Mouse (Mus musculus) adipocyte (in vitro differentiated cells): Measurements from ENCODE around the gene Tcf7l2.

ENCODE experiments used
- DNase-seq: peaks from one replicate; pipeline ENCODE4 v3.0.0-alpha.2; 2016; ENCODE audit warnings: low spot score

The Tcf7l2 gene

DNA sequence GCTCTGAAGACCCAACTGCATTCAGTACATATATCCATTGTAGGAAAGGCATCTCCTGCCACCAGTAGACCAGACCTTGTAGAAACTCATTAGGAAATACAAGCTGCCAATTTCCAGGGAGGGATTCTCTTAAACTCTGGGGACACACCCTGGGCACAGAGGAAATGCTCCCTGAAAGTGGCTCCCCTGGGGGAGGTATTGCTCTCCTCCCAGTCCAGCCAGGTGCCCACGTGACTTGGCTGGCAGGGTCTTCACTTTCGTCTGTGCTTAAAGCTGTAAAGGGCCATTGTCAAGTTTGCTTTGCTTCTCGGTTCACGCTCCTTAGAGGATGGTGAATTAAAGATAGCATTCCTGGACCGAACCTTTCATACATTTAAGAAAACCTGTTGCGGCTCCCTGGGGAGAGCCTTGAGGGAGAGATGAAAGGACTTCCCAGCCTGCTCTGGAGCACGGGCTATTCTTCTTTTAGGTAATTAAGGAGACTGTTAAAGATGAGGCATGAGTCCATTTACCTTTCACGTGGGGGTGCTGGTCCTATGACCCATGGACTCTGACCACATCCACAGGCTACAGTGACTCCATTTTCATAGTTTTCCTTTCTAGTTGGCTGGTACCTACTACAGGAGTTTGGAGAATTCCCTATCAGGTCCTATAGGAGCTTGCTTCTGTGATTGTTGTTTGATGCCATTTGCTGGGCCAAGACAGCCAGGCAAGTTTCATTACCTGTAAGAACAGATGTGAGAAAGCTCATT is 52.8 kb downstream of the Tcf7l2 start:
- DNase-seq: no peak

- no peak for DNase-seq
These were observed 53.3 kb downstream of the Tcf7l2 start for GRCm38 (mm10) chr19:55794946-55795340.

GRCm38 (mm10) chr19:55795349-55795748 is 53.7 kb downstream of the Tcf7l2 start:
- no peak for DNase-seq

DNA sequence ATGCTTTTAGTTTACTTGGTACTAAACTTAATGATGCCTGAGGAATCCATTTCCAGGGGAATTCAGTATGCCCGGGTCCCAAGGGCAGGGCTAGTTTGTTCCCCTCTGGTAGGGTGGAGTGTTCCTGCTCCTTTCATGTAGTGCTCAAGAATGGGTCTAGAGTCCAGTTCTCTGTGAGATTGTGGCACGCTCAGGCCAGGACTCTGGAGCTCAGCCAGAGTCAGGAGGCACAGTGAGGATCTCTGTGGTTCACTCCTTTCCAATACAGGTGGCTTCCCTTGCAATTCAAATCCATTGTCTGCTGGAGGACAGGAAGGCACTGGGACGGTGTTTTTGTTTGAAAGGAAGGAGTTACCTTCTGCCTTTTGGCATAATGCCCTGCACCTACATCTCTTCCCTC is 56.2 kb downstream of the Tcf7l2 start:
- DNase-seq: no peak

DNA sequence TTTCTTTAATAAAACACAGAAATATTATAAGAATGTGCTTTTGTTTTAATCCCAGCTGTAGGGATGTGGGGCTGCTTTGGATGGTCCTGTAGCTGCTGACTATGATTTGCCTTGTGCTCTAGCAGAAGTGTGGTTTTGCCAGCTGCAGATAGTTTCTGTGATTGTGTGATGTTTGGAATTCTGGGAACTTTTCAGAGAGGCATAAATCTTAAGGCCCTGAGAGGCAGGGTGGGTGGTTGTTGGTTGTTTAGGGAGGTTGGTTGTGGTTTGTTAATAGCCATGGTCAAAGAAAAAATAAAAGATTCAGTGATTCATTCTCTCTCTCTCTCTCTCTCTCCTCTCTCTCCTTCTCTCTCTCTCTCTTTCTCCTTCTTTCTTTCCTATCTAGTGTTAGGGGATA is 57.8 kb downstream of the Tcf7l2 start:
- DNase-seq: no peak

- no peak for DNase-seq
These were observed 58.4 kb downstream of the Tcf7l2 start for GRCm38 (mm10) chr19:55800059-55800458.

- DNase-seq: peak; percentile 89
These were observed 61.5 kb downstream of the Tcf7l2 start for GRCm38 (mm10) chr19:55803121-55803520.

DNA sequence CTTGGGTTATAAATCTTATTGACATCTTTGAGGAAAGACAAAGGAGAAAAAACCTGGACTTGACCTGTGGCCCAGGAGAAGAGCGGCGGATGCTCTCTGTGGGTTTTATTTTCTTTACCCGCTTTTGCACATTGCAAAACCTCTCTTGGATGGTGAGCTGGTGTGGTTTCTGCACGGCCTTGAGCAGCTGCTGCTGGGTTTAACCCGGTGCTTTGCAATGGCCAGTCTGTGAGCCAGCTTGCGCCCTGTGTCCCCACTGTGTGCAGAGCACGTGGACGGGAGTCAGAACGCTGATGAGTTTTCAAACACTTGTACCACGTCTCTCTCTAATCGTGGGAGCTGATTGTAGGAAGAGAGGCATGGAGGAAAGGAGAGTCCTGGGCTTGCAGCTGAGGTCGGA is 62.2 kb downstream of the Tcf7l2 start:
- DNase-seq: no peak

GRCm38 (mm10) chr19:55804795-55805194 is 63.2 kb downstream of the Tcf7l2 start:
- DNase-seq: no peak

DNA sequence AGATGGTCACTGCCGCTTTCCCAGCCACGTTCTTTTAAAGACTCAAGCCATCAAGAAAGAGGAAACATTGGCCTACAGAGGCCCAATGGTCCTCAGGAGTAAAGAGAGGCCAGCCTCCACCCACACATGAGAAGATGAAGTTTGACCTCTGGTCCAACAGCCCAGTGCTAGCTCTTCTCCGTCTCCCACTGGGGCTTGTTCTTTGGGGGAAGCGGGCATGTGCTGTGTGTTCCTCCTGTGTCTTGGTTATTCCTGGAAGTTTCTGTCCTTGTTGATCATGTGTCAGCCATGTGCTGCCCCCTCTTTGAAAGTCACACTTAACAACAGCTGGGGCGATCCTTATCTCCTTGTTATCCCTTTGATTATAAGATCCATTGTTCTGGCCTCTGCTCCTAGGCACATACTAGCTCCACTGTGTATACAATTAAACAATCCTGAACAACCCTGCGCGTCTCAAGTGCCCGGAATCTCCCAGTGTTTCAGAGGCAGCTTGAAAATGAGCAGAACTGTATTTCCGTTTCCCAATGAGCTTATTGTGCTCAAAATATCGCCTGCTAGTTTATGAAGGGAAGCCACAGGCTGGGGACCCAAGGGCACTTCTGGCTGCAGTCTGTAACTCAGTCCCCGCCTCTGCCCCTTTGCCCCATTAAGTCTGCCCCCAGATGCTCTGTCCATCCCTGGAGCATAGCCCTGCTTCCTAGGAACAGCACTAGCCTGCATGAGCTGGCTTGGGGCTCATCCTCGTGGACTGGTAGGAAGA is 65.0 kb downstream of the Tcf7l2 start:
- peak; percentile 71 for DNase-seq

DNA sequence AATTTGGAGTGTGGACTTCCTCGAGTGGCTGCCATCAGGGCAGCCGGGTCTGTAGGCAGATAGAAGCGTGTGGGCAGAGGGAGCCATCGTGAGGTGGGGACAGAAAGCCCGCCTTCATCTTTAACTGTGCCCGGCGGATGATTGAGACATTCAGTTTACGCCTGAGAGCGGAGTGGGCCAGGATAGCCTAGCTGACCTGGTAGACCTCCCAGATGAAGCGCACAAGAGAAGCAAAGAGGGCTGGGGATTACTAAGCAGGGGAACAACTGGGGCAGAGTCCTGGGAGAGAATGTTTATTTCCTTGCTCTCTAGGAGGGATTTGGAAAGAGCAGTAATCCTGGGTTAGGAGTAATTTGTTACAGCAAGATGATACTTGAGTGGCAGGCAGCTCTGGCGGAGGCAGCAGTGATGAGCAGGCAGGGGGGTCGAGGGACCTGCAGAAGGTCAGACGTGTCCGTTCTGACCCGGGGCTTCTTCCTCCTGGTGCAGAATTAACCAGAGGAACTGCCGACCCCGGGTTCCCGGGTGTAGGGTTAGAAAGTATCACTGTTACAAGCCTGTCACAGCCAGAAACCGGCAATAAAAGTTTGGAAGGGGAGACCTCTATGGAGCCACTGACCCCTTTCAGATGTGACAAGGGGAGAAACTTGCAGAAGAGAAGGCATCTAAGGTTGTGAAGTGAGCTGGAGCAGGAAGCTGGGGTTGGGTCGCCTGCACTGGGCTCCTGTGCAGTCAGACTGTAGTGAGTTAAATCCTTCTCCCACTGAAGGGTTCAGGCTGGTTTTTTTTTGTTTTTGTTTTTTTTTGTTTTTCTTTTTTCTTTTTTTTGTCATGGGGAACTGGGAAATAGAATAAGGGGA is 65.8 kb downstream of the Tcf7l2 start:
- DNase-seq: no peak

GRCm38 (mm10) chr19:55808304-55808703 is 66.7 kb downstream of the Tcf7l2 start:
- DNase-seq: no peak

DNA sequence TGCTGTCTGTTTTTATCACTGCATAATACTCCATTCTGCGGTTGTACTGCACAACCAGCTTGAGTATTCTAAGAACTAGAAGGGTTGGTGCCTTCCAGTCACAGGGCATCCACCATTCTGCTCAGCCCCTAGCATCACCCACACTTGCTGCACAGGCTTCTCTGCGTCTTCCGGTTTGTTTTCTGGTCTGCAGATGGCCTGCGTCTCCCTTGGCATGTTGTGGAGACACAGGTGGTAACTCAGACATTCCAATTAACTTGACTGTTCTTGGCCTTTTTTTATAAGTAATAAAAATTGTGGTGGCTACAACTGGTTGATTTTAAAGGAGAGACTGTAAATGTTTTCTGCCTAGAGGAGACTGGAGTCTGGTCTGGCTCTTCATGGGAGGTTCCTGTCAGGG is 67.9 kb downstream of the Tcf7l2 start:
- no peak for DNase-seq

GRCm38 (mm10) chr19:55812236-55812635 is 70.6 kb downstream of the Tcf7l2 start:
- DNase-seq: peak; percentile 49

GRCm38 (mm10) chr19:55815010-55815790 is 73.6 kb downstream of the Tcf7l2 start:
- DNase-seq: no peak

DNA sequence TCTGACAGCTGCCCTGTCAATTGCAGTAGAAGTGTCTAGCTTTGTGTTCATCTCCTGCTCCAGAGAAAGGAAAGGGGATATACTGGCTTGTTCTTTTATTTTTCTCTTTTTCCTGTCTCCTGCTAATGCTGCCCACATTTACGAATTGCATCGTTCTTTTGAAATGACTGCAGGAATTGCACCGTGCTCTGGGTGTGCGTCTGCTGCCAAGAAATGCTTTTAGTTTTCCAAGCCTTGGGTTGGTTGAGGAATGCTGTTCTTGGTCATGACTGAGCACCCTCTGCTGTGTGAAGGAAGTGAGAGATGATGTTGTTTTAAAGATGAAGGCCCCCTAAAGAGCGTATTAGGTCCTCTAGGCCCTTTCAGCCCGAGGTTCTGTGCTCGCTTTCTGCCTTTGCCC is 75.4 kb downstream of the Tcf7l2 start:
- peak; percentile 36 for DNase-seq

- no peak for DNase-seq
These were observed 78.6 kb downstream of the Tcf7l2 start for GRCm38 (mm10) chr19:55820202-55820601.

GRCm38 (mm10) chr19:55825001-55825827 is 83.6 kb downstream of the Tcf7l2 start:
- DNase-seq: peak; percentile 64

DNA sequence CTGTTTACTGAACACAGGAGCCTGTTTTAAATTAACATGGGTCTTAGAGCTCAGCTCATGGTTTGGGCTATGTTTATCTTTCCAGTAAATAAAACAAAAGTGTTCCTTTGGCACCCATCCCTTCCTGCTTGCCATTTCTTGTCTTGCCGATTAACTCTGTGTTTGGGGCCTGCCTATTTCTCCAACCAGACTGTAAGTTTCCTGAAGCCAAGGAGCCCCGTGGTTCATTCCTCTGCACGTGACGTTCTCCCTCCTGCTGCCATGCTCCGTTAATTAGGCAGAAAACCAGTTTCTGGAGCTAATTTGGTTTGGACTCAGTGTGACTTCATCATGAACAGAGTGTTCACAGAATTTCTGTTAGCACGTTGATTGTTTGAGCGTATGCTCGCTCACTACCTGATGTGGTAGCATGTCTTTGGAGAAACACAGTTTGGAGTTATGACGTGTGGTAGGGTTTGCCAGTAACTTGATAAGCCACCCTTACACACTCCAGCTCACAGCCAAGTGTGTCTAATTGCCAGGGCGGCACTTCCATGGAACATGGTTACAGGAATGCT is 84.4 kb downstream of the Tcf7l2 start:
- DNase-seq: peak; percentile 55

DNA sequence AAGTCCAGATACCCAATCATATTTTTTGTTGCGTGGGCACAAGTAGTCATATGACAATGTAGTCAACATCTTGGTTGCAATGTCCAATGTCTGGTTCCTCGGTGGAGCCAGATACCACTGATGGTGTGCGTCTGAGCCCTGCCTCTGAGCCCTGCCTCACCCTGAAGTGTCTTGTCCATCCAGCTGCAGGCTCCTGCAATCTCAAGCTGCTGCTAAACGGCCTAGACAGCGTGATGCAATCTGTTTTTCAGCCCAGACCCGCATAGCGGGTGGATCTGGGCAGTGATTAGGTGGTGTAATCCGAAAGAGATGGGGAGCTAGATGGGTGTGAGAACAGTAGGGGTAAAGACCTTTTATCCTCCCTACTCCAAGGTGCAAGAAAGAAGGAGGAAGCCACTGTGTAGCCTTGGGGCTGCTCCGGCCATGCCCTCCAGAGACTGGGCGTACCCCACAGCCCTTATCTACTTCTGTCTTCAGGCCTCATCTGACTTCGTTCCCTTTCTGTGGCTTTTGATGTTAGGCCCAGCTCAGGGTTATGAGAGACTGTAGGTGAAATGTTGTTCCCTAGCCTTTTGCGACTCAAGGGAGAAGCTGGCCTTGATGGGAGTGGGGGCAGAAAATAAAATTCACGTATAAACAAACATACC is 86.1 kb downstream of the Tcf7l2 start:
- DNase-seq: peak; percentile 50
